ENCODE assay signal across 8 mouse cellular contexts in the genomic region with DNA sequence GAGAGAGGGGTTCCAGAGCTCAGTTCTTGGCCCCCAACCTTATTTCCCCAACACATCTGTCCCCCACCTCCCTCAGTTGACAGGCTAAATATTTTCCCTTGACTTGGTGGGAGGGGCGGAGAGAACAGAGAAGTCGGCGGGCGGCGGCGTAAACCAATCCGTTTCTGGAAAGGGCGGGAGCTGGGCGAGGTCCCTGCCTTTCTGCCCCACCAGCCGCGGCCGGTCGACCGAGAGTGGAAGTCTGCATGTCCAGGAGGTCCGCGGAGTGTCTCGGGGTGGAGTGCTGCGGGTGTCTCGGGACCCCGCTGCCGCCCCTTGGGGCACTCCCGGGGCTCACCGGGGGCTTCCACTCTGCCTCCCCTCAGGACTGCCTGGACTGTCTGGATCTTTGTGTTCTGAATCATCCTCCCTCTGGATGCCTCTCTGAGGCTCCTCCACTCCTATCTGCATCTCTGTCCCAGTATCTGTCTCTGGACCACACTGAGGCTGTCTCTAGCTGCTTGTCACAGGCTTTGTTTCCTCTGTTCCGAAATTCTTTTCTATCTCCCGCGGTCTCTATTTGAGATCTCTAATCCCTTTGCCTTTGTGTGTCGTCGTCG. TPM values are rescaled to one million over a fixed set of nuclear protein-coding genes. Genes with fewer than 3 reads are reported as not detected.
A peak's percentile ranks its signal among the peaks of the same experiment; 100 is the strongest.
DNase-seq lines count a peak whose midpoint lies in the region; ATAC-seq and TF ChIP-seq lines count a peak whose summit lies in the region.

A gene (plus strand): TSS at position 216 of the 599 bp plus-strand sequence.

- H3K27ac ChIP-seq in kidney, adult 2 months (ENCODE audit: insufficient read depth, low read depth, low read length), result no peak within 1 kb of the TSS

- TF ChIP-seq POLR2A in kidney, adult 2 months (IDR thresholded peaks at IDR 0.05; ENCODE audit: low read depth, low read length), result no peak

- H3K4me1 ChIP-seq in kidney, adult 2 months (ENCODE audit: control insufficient read depth, insufficient read depth, low read length), result peaks cover 2% of the 10 kb centered on the region; the same call in 1 of the 2 replicates

- WGBS in kidney, adult 2 months, result 3% methylated on average over 29 of the region's 29 CpGs

- no peaks in the 10 kb centered on the region for H3K36me3 ChIP-seq in kidney, adult 2 months (ENCODE audit: control insufficient read depth, insufficient read depth, low read length)

- no peak for ATAC-seq in frontal cortex, adult (ENCODE audit: low TSS enrichment)

- no peak for TF ChIP-seq CTCF in kidney, adult 2 months (conservative IDR thresholded peaks at IDR 0.05; ENCODE audit: insufficient read depth, insufficient read length, low read depth, low read length)

- peaks cover 6% of the 10 kb centered on the region for H3K27me3 ChIP-seq in kidney, adult 2 months (replicated peaks; ENCODE audit: control insufficient read depth, insufficient read depth, low read length)

- DNase-seq in urinary bladder, postnatal 25 days (ENCODE audit: low spot score), result peak; percentile 29
- DNase-seq in urinary bladder, postnatal 10 days (ENCODE audit: low spot score), result no peak
- peak; percentile 35 for DNase-seq in gastrocnemius, postnatal 25 days
- DNase-seq in kidney, adult 2 months, result peak; percentile 38
- DNase-seq in lung, postnatal 14 days, result peak; percentile 60
- DNase-seq in adipocyte (ENCODE audit: low spot score), result no peak
- no peak for DNase-seq in right cerebral cortex, postnatal 25 days

- H3K4me3 ChIP-seq in kidney, adult 2 months (ENCODE audit: insufficient read depth, low read depth, low read length), result no peak within 1 kb of the TSS

RNA-seq across cellular contexts. Expression of the gene that starts here (rescaled TPM):
- under 1 TPM; 0.29 to 0.31 TPM for total RNA-seq in gastrocnemius, postnatal 25 days (2021)
- polyA plus RNA-seq in kidney, adult 2 months (2012; rRNA removed), result 23.9 and 27.8 TPM in 2 replicates

Comparison
In these comparisons a context has a peak if more than half of its experiments do, and no peak if none do; other contexts are left out.
1. DNase-seq: peak in urinary bladder, postnatal 25 days (single experiment), kidney, adult 2 months (single experiment) and lung, postnatal 14 days (single experiment); none in urinary bladder, postnatal 10 days (single experiment), adipocyte (single experiment) and right cerebral cortex, postnatal 25 days (single experiment).
2. Peak in DNase-seq in gastrocnemius, postnatal 25 days; RNA of the gene not detected or under 1 TPM.